Mouse (Mus musculus): ENCODE measurements at regions not wholly inside any gene's neighbourhood (a gene's known extent, or its start where the extent isn't known, plus 50 kb on each side); places are given as distances from the start of the nearest gene placed in this dataset.
A peak's percentile ranks its signal among the peaks of the same experiment; 100 is the strongest.

DNA sequence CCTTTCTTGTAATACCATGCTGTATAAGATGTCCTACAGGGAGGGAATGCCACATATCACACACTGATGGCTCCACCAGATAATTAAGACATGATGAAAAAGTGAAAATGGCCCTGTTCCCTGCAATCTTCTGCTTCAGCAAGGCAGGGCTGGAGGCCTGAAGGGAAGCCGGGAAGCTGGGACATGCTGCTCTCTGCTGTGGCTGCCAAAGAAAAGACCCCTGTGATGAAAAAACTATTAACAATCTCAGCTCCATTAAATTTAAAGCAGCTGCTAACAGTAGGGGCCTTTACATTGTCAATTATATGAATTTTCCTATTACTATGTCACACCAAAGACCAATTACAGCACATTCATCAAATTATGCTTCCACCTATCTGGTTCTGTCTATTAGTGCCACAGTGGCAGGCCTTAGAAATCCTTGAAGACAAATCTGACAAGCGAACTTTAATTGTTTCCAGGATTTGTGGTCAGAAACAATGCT is 239.8 kb downstream of the Gm11232 start:
- intact Hi-C loops (cut with DNase I), result no loop called here
- Histone ChIP-seq H3K4me3 (no peak overlapping the region), H3K79me2 (replicated peaks; ENCODE audit: control insufficient read depth, insufficient read depth, low read length) (no peaks in the 10 kb centered on the region), H3K27me3 (ENCODE audit: control insufficient read depth, insufficient read depth, low read length) (no peaks in the 10 kb centered on the region), H3K27ac (no peak overlapping the region), H3K4me1 (ENCODE audit: control insufficient read depth, insufficient read depth, low read length) (no peaks in the 10 kb centered on the region), H3K36me3 (ENCODE audit: control insufficient read depth, insufficient read depth, low read length) (no peaks in the 10 kb centered on the region), H3K9ac (ENCODE audit: low read depth, low read length) (no peak overlapping the region)
- no peak for DNase-seq
- WGBS, result 84% methylated on average over 2 of the region's 2 CpGs
- no peak for TF ChIP-seq CTCF (IDR thresholded peaks at IDR 0.05)
- no peak for TF ChIP-seq POLR2A (IDR thresholded peaks at IDR 0.05; ENCODE audit: insufficient read depth, low read depth, low read length)
- no peak for TF ChIP-seq EP300 (IDR thresholded peaks at IDR 0.05; ENCODE audit: insufficient read depth, low read depth, low read length)

DNA sequence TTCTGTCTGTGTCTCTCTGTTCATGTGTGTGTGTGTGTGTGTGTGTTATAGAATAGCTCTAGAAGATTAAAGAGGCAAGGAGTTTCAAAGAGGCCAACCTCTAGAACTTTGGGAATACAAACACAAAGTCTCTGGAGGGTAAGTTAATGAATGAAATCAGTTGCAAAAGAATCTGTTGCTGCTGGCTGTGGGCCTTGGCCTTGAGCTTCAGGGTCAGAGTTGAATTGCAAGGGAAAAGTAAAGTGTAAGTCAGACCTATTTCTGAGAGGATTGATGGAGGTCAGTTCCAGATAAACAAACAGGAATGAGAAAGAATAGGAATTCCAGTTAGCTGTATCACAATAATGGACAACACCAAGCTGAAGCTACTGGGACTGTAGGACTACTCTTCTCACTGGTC is 250.9 kb downstream of the Gm11232 start:
- no peak overlapping the region for H3K4me3 ChIP-seq
- TF ChIP-seq EP300 (IDR thresholded peaks at IDR 0.05; ENCODE audit: insufficient read depth, low read depth, low read length) (no peak), CTCF (IDR thresholded peaks at IDR 0.05) (no peak), POLR2A (IDR thresholded peaks at IDR 0.05; ENCODE audit: insufficient read depth, low read depth, low read length) (no peak)
- no peaks in the 10 kb centered on the region for H3K36me3 ChIP-seq (ENCODE audit: control insufficient read depth, insufficient read depth, low read length)
- no peak for DNase-seq
- no peak overlapping the region for H3K27ac ChIP-seq
- H3K79me2 ChIP-seq (replicated peaks; ENCODE audit: control insufficient read depth, insufficient read depth, low read length), result no peaks in the 10 kb centered on the region
- no peaks in the 10 kb centered on the region for H3K4me1 ChIP-seq (ENCODE audit: control insufficient read depth, insufficient read depth, low read length)
- H3K27me3 ChIP-seq (ENCODE audit: control insufficient read depth, insufficient read depth, low read length), result no peaks in the 10 kb centered on the region
- intact Hi-C loops (cut with DNase I), result no loop called here
- no peak overlapping the region for H3K9ac ChIP-seq (ENCODE audit: low read depth, low read length)

DNA sequence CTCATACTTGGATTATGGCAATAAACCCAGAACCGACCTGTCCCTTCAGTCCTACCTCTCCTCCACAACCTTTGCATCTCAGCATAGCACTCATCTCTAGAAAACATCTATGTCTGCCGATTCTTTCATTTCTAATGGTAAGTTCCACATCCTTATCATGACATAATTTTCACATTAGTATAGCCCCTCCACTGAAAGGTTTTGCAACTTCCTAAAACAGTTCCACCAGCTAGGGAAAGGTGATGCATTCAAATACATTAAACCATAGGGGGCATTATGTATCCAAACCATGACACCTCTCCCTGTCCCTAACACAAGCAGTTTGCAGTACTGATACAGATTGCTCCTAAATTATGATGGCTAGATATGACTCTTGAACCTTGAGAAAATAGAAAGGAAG is 268.0 kb downstream of the Gm11232 start:
- Histone ChIP-seq H3K4me3 (no peak overlapping the region), H3K4me1 (ENCODE audit: control insufficient read depth, insufficient read depth, low read length) (no peaks in the 10 kb centered on the region), H3K27me3 (ENCODE audit: control insufficient read depth, insufficient read depth, low read length) (no peaks in the 10 kb centered on the region), H3K36me3 (ENCODE audit: control insufficient read depth, insufficient read depth, low read length) (no peaks in the 10 kb centered on the region), H3K79me2 (replicated peaks; ENCODE audit: control insufficient read depth, insufficient read depth, low read length) (no peaks in the 10 kb centered on the region), H3K9ac (ENCODE audit: low read depth, low read length) (no peak overlapping the region), H3K27ac (no peak overlapping the region)
- 71% methylated on average over 2 of the region's 2 CpGs for WGBS
- intact Hi-C loops (cut with DNase I), result no loop called here
- no peak for DNase-seq
- TF ChIP-seq EP300 (IDR thresholded peaks at IDR 0.05; ENCODE audit: insufficient read depth, low read depth, low read length), result no peak
- no peak for TF ChIP-seq POLR2A (IDR thresholded peaks at IDR 0.05; ENCODE audit: insufficient read depth, low read depth, low read length)
- no peak for TF ChIP-seq CTCF (IDR thresholded peaks at IDR 0.05)

DNA sequence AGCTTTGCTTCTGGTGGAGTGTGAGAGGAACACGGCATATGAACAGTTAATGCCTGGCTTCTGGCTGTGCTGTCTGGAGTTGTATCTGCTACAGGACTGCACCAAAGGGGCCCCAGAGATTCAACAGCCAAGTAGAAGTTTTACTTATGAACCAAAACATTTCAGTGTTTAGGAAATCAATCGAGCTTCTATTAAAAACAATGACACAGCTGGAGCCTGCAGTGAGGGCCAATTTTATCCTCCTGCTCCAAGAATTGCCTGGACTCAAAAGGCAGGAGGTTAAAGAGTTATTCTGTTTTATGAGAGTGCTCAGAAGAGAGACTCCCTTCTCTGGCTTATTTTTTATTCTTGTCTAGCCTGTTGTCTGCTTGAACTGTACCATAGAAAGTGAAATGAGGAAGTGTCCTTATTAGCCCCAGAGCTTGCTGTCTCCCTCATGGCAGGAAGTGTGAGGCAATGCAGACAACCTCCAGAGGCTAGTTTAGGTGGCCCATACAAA is 269.1 kb downstream of the Gm11232 start:
- no peak overlapping the region for H3K4me3 ChIP-seq
- no peak overlapping the region for H3K27ac ChIP-seq
- H3K79me2 ChIP-seq (replicated peaks; ENCODE audit: control insufficient read depth, insufficient read depth, low read length), result no peaks in the 10 kb centered on the region
- intact Hi-C loops (cut with DNase I), result no loop called here
- H3K36me3 ChIP-seq (ENCODE audit: control insufficient read depth, insufficient read depth, low read length), result no peaks in the 10 kb centered on the region
- no peak for TF ChIP-seq POLR2A (IDR thresholded peaks at IDR 0.05; ENCODE audit: insufficient read depth, low read depth, low read length)
- no peak for TF ChIP-seq CTCF (IDR thresholded peaks at IDR 0.05)
- no peak for TF ChIP-seq EP300 (IDR thresholded peaks at IDR 0.05; ENCODE audit: insufficient read depth, low read depth, low read length)
- 36% methylated on average over 2 of the region's 2 CpGs for WGBS
- no peak overlapping the region for H3K9ac ChIP-seq (ENCODE audit: low read depth, low read length)
- no peaks in the 10 kb centered on the region for H3K4me1 ChIP-seq (ENCODE audit: control insufficient read depth, insufficient read depth, low read length)
- no peaks in the 10 kb centered on the region for H3K27me3 ChIP-seq (ENCODE audit: control insufficient read depth, insufficient read depth, low read length)
- peak in 1 of 2 experiments; percentile 4 for DNase-seq

DNA sequence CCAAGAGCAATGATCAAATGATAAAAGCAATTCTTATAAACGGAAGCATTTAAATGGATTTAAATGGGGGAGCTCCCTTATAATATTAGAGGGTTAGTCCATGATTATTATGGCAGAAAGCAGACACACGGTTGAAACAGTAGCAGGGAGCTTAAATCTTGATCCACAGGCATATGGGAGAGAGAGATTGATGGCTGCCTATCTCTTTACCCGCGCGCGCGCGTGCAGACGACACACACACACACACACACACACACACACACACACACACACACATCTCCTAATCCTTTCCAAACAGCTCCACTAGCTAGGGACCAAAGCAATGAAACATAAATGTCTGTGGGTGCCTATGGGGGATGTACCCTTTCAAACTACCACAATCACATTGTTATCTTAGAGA is 269.7 kb downstream of the Gm11232 start:
- WGBS, result 90% methylated on average over 9 of the region's 9 CpGs
- no peaks in the 10 kb centered on the region for H3K27me3 ChIP-seq (ENCODE audit: control insufficient read depth, insufficient read depth, low read length)
- TF ChIP-seq EP300 (IDR thresholded peaks at IDR 0.05; ENCODE audit: insufficient read depth, low read depth, low read length) (no peak), POLR2A (IDR thresholded peaks at IDR 0.05; ENCODE audit: insufficient read depth, low read depth, low read length) (no peak), CTCF (IDR thresholded peaks at IDR 0.05) (no peak)

DNA sequence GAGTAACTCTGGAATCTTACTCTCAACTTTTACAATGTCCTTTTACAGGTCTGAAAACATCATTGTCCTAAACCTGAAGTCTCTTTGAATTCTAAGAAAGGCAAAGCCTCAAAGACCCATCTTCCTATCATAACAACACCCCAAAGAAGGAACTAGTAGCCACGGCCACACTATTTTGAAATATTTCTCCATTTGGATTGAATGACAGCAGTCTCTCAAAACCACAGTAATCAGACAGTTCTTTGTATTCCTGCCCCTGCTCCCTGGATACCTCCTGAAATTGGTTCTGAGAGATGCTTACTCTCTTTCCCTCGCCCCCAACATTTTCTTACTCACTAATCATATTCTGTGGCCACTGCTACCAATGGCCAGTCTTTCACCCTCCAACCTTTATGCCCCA is 276.8 kb downstream of the Gm11232 start:
- Histone ChIP-seq H3K27me3 (ENCODE audit: control insufficient read depth, insufficient read depth, low read length) (no peaks in the 10 kb centered on the region), H3K27ac (no peak overlapping the region), H3K9ac (ENCODE audit: low read depth, low read length) (no peak overlapping the region), H3K36me3 (ENCODE audit: control insufficient read depth, insufficient read depth, low read length) (no peaks in the 10 kb centered on the region), H3K4me3 (no peak overlapping the region), H3K4me1 (ENCODE audit: control insufficient read depth, insufficient read depth, low read length) (no peaks in the 10 kb centered on the region), H3K79me2 (replicated peaks; ENCODE audit: control insufficient read depth, insufficient read depth, low read length) (no peaks in the 10 kb centered on the region)
- DNase-seq, result no peak
- WGBS, result 57% methylated on average over 2 of the region's 2 CpGs
- intact Hi-C loops (cut with DNase I), result no loop called here
- no peak for TF ChIP-seq CTCF (IDR thresholded peaks at IDR 0.05)
- no peak for TF ChIP-seq EP300 (IDR thresholded peaks at IDR 0.05; ENCODE audit: insufficient read depth, low read depth, low read length)
- no peak for TF ChIP-seq POLR2A (IDR thresholded peaks at IDR 0.05; ENCODE audit: insufficient read depth, low read depth, low read length)

More for the DNA sequence above, 269.7 kb downstream of the Gm11232 start:
- no peak overlapping the region for H3K4me3 ChIP-seq
- no peak overlapping the region for H3K9ac ChIP-seq (ENCODE audit: low read depth, low read length)
- H3K36me3 ChIP-seq (ENCODE audit: control insufficient read depth, insufficient read depth, low read length), result no peaks in the 10 kb centered on the region
- H3K79me2 ChIP-seq (replicated peaks; ENCODE audit: control insufficient read depth, insufficient read depth, low read length), result no peaks in the 10 kb centered on the region
- H3K4me1 ChIP-seq (ENCODE audit: control insufficient read depth, insufficient read depth, low read length), result no peaks in the 10 kb centered on the region
- no peak for DNase-seq
- intact Hi-C loops (cut with DNase I), result no loop called here
- no peak overlapping the region for H3K27ac ChIP-seq

Data from heart, adult 2 months (tissue).